17 mouse cellular contexts compared by ENCODE assay signal in genomic region chr9:121904319-121904718, GRCm38 (mm10). TPM values are rescaled to one million over a fixed set of nuclear protein-coding genes. Genes with fewer than 3 reads are reported as not detected.
DNase-seq lines count a peak whose midpoint lies in the region; ATAC-seq and TF ChIP-seq lines count a peak whose summit lies in the region.
"Had no signal": no experiment of that assay in that cellular context is flagged by ENCODE, and none has a peak within 500 bp of the region (broad histone marks: within the 10 kb centered on the region; RNA-seq: fewer than 3 reads in every experiment).

No protein-coding gene starts in this region.

- H3K4me2 ChIP-seq in liver, postnatal 0 days (ENCODE audit: low read depth, low read length), result no peak overlapping the region
- peak overlapping the region; percentile 21; the same call in 1 of the 2 replicates for H3K4me2 ChIP-seq in CH12.LX (ENCODE audit: insufficient read depth, low read depth, poor library complexity, severe bottlenecking)
- H3K4me2 ChIP-seq: forebrain, embryonic 13.5 days; heart, embryonic 12.5 days; hindbrain, embryonic 14.5 days had no signal

- H3K27me3 ChIP-seq in liver, postnatal 0 days (ENCODE audit: insufficient read depth, low read length), result no peaks in the 10 kb centered on the region
- H3K27me3 ChIP-seq in CH12.LX (replicated peaks), result no peaks in the 10 kb centered on the region
- no peaks in the 10 kb centered on the region for H3K27me3 ChIP-seq in splenic B cell, adult 2 months (ENCODE audit: control insufficient read depth, insufficient read depth, low read length, poor library complexity, severe bottlenecking)
- H3K27me3 ChIP-seq: forebrain, embryonic 13.5 days had no signal

- H3K79me2 ChIP-seq in CH12.LX (replicated peaks; ENCODE audit: control insufficient read depth, extremely low read depth, insufficient read depth, poor library complexity, severe bottlenecking), result no peaks in the 10 kb centered on the region

- H3K27ac ChIP-seq in liver, postnatal 0 days (ENCODE audit: low read depth), result peak overlapping the region; percentile 84
- peak overlapping the region; percentile 77 for H3K27ac ChIP-seq in CH12.LX (ENCODE audit: insufficient read depth, low read depth)
- H3K27ac ChIP-seq: embryonic facial prominence, embryonic 10.5 days; forebrain, embryonic 13.5 days; heart, adult 2 months; hindbrain, embryonic 10.5 days; hindbrain, embryonic 14.5 days had no signal

- no peaks in the 10 kb centered on the region for H3K9me3 ChIP-seq in liver, postnatal 0 days (ENCODE audit: low read length)
- no peaks in the 10 kb centered on the region for H3K9me3 ChIP-seq in CH12.LX (replicated peaks; ENCODE audit: low read length)
- H3K9me3 ChIP-seq: embryonic facial prominence, embryonic 10.5 days; forebrain, embryonic 13.5 days; heart, embryonic 12.5 days; hindbrain, embryonic 10.5 days had no signal

- DNase-seq in liver, postnatal 0 days, result peak; percentile 35
- DNase-seq in liver, result no peak
- peak; percentile 76 for DNase-seq in A20 (ENCODE audit: low read depth, low spot score)
- DNase-seq in CH12.LX (ENCODE audit: extremely low read depth), result peak; percentile 80
- peak; percentile 61 for DNase-seq in splenic B cell, adult 2 months (ENCODE audit: low read depth, low spot score)
- no peak for DNase-seq in kidney, postnatal 14 days

- TF ChIP-seq POLR2A in CH12.LX (IDR thresholded peaks at IDR 0.05; ENCODE audit: low read depth, low read length), result no peak

- peak; percentile 36; the same call in 1 of the 2 replicates for TF ChIP-seq EP300 in liver, postnatal 0 days (IDR thresholded peaks at IDR 0.05; ENCODE audit: low read depth)
- peak; percentile 71 for TF ChIP-seq EP300 in CH12.LX (IDR thresholded peaks at IDR 0.05; ENCODE audit: low read length)

- H3K36me3 ChIP-seq in liver, postnatal 0 days (replicated peaks; ENCODE audit: insufficient read depth, low read length), result no peaks in the 10 kb centered on the region
- H3K36me3 ChIP-seq in CH12.LX (replicated peaks in 1 of 2; ENCODE audit: control insufficient read depth in 1 of 2, insufficient read depth in 1 of 2, low read length in 1 of 2), result peaks cover 0 to 25% of the 10 kb centered on the region in 2 experiments
- no peaks in the 10 kb centered on the region for H3K36me3 ChIP-seq in splenic B cell, adult 2 months (ENCODE audit: control insufficient read depth, insufficient read depth, low read length, poor library complexity, severe bottlenecking)
- H3K36me3 ChIP-seq: embryonic facial prominence, embryonic 10.5 days; heart, embryonic 12.5 days; hindbrain, embryonic 10.5 days had no signal

- in situ Hi-C loops in CH12.LX (cut with MboI; ENCODE audit: low pct_ligation_motif_present, low pct_unique_long_range_greater_than_20kb, low sequenced_read_pairs), result loop anchor here (5.0 kb wide), 1 partner anchor 33 kb away; no protein-coding TSS in a partner anchor

- peaks cover 21% of the 10 kb centered on the region for H3K4me1 ChIP-seq in liver, postnatal 0 days (ENCODE audit: insufficient read depth)
- H3K4me1 ChIP-seq in CH12.LX (ENCODE audit: control insufficient read depth in 1 of 2, insufficient read depth in 2 of 2), result peaks cover 65 to 98% of the 10 kb centered on the region in 2 experiments
- H3K4me1 ChIP-seq: embryonic facial prominence, embryonic 10.5 days; forebrain, embryonic 13.5 days; hindbrain, embryonic 10.5 days had no signal

- WGBS in liver, postnatal 0 days (ENCODE audit: insufficient replicate concordance), result 49% methylated on average over 4 of the region's 4 CpGs

- TF ChIP-seq RAD21 in CH12.LX (IDR thresholded peaks at IDR 0.05; ENCODE audit: low read depth, low read length), result no peak

- dilution Hi-C loops in CH12.LX (cut with MboI; ENCODE audit: extremely low pct_ligation_motif_present, extremely low pct_unique_long_range_greater_than_20kb, low sequenced_read_pairs), result no loop called here

- peak; percentile 20 for ATAC-seq in liver, postnatal 0 days
- ATAC-seq: CD4-positive, CD25-positive, alpha-beta regulatory T cell, adult 4 months; forebrain, embryonic 13.5 days had no signal

- no peak for TF ChIP-seq CTCF in liver, postnatal 0 days (IDR thresholded peaks at IDR 0.05; ENCODE audit: low read depth)
- no peak for TF ChIP-seq CTCF in CH12.LX (conservative IDR thresholded peaks at IDR 0.05 in 1 of 2, IDR thresholded peaks at IDR 0.05 in 1 of 2; ENCODE audit: low read depth in 2 of 2, low read length in 2 of 2)

- no peak overlapping the region for H3K9ac ChIP-seq in liver, postnatal 0 days (replicated peaks)
- no peak overlapping the region for H3K9ac ChIP-seq in CH12.LX (ENCODE audit: insufficient read depth, low read depth)
- H3K9ac ChIP-seq: forebrain, embryonic 13.5 days; heart, embryonic 12.5 days; hindbrain, embryonic 14.5 days had no signal

- H3K4me3 ChIP-seq in liver, postnatal 0 days (ENCODE audit: low read depth, low read length), result no peak overlapping the region
- no peak overlapping the region for H3K4me3 ChIP-seq in CH12.LX (replicated peaks in 1 of 3; ENCODE audit: low read depth in 2 of 3, low read length in 2 of 3, poor library complexity in 1 of 3)
- H3K4me3 ChIP-seq: embryonic facial prominence, embryonic 10.5 days; forebrain, embryonic 13.5 days; heart, adult 2 months; heart, embryonic 12.5 days; hindbrain, embryonic 10.5 days had no signal

TF ChIP-seq in CH12.LX, 34 proteins besides CTCF, POLR2A, EP300 and RAD21:
- TF ChIP-seq IRF4 (IDR thresholded peaks at IDR 0.05; ENCODE audit: low read depth, low read length) (peak; percentile 55; the same call in 1 of the 2 replicates), ETS1 (conservative IDR thresholded peaks at IDR 0.05; ENCODE audit: low read depth, low read length) (peak; percentile 54; the same call in 1 of the 2 replicates), TCF12 (IDR thresholded peaks at IDR 0.05; ENCODE audit: low read depth, low read length) (peak; percentile 40; the same call in 1 of the 2 replicates), ZC3H11A (IDR thresholded peaks at IDR 0.05; ENCODE audit: low read depth, low read length) (no peak), KAT2A (IDR thresholded peaks at IDR 0.05; ENCODE audit: insufficient replicate concordance, low read length) (no peak), ELF1 (IDR thresholded peaks at IDR 0.05; ENCODE audit: low read depth, low read length) (no peak)

RNA-seq across cellular contexts. Expression of gene Ackr2, which starts 6.2 kb away (rescaled TPM):
- 1.0 and 1.1 TPM in 2 replicates for polyA plus RNA-seq in liver, postnatal 0 days (2015; fragmentation: Nextera tagmentation; extraction: Ambion mirVana)
- total RNA-seq in CH12.LX (2012; rRNA removed) (2.9 and 4.5 TPM in 2 replicates), CH12.LX (2014; rRNA removed) (9.8 TPM in 2 replicates)
- 13.0 and 13.9 TPM in 2 replicates for polyA plus RNA-seq in CH12.LX (2012; ENCODE audit: insufficient read length, low read depth)
- total RNA-seq: MEL had no signal
- polyA plus RNA-seq: CD4-positive, CD25-positive, alpha-beta regulatory T cell, adult 4 months had no signal

RNA-seq across cellular contexts. Expression of gene Cyp8b1, which starts 11.8 kb away (rescaled TPM):
- polyA plus RNA-seq in liver, postnatal 0 days (2015; fragmentation: Nextera tagmentation; extraction: Ambion mirVana), result 130 and 144 TPM in 2 replicates
- total RNA-seq in CH12.LX (2012; rRNA removed) (not detected in 2 replicates), CH12.LX (2014; rRNA removed) (not detected in 2 replicates)
- polyA plus RNA-seq in CH12.LX (2012; ENCODE audit: insufficient read length, low read depth), result 0.27 TPM in 1 of 2 replicates, not detected in the other
- total RNA-seq: gastrocnemius, adult 8-10 months; heart, adult 2 months; heart, postnatal 25 days; MEL had no signal
- polyA plus RNA-seq: CD4-positive, CD25-positive, alpha-beta regulatory T cell, adult 4 months; cerebellum, adult 2 months; embryonic facial prominence, embryonic 10.5 days; forebrain, embryonic 13.5 days; heart, embryonic 12.5 days; hindbrain, embryonic 10.5 days; hindbrain, embryonic 14.5 days had no signal

RNA-seq across cellular contexts. Expression of gene Higd1a, which starts 46.2 kb away (rescaled TPM):
- polyA plus RNA-seq in liver, postnatal 0 days (2015; fragmentation: Nextera tagmentation; extraction: Ambion mirVana), result 126 and 134 TPM in 2 replicates
- total RNA-seq in CH12.LX (2012; rRNA removed) (118 and 132 TPM in 2 replicates), CH12.LX (2014; rRNA removed) (90.6 and 93.2 TPM in 2 replicates)
- 75.4 and 79.3 TPM in 2 replicates for polyA plus RNA-seq in CH12.LX (2012; ENCODE audit: insufficient read length, low read depth)

RNA-seq across cellular contexts. Expression of gene Fam198a, which starts 46.5 kb away (rescaled TPM):
- 0.31 and 0.32 TPM in 2 replicates for polyA plus RNA-seq in liver, postnatal 0 days (2015; fragmentation: Nextera tagmentation; extraction: Ambion mirVana)
- total RNA-seq in CH12.LX (2012; rRNA removed) (0.76 and 0.93 TPM in 2 replicates), CH12.LX (2014; rRNA removed) (0.40 and 0.63 TPM in 2 replicates)
- 0.59 and 0.70 TPM in 2 replicates for polyA plus RNA-seq in CH12.LX (2012; ENCODE audit: insufficient read length, low read depth)

Comparison
In these comparisons a context has a peak if more than half of its experiments do, and no peak if none do; other contexts are left out.
1. DNase-seq: peak in liver, postnatal 0 days (single experiment), A20 (single experiment), CH12.LX (single experiment) and splenic B cell, adult 2 months (single experiment); none in liver (single experiment) and kidney, postnatal 14 days (single experiment).
2. RNA of gene Cyp8b1, which starts 11.8 kb away (polyA plus RNA-seq): 130 to 144 TPM in liver, postnatal 0 days; 0.27 TPM in CH12.LX; every median in the first group is over 100 times any median in the second.